Mouse (Mus musculus): ENCODE data around the gene Gria1.

DNA sequence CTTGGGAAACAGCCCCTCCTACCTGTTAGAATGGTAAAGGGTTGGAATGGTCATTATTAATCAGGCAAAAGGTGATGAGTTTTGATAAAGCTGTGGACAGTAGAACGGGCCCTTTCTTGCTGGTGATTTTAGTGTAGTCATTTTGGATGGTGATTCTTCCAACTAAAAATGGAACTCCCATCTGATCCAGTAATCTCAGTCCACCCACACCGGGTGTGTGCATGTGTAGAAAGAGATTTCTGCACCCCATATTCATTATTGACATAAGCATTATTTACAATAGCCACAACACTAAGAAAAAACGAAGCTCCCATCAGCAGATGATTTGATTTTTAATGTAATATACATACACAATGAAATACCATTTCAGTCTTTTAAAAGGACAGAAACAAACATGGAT, 30.9 kb downstream of the Gria1 start:
- TF ChIP-seq EP300 (IDR thresholded peaks at IDR 0.05; ENCODE audit: low read depth) = no peak
- TF ChIP-seq CTCF (IDR thresholded peaks at IDR 0.05; ENCODE audit: low read depth) = no peak

Data from heart, postnatal 0 days (tissue).